Mouse (Mus musculus) limb, embryonic 14.5 days (tissue): Measurements from ENCODE around the gene Ier2. TPM values are rescaled to one million over a fixed set of nuclear protein-coding genes. Genes with fewer than 3 reads are reported as not detected.

ENCODE experiments used
- ATAC-seq: fragments of 200-750 bp; cut with Nextera tagmentation; 2 replicates; pipeline ENCODE4 v1.8.0; 2017; ENCODE audit warnings: low read depth, moderate number of reproducible peaks, moderate TSS enrichment; ENCODE audit not compliant: low FRiP score
- DNase-seq: peaks from one replicate; pipeline ENCODE4 v3.0.0-alpha.2; 2015; ENCODE audit warnings: low spot score
- H3K27ac ChIP-seq: fragments of 300-500 bp; sonication (generic); replicated peaks from 2 replicates; pipeline ENCODE4 v1.5.1; 2014; ENCODE audit warnings: low read depth, mild to moderate bottlenecking, low read length, moderate library complexity, mixed read lengths
- H3K27me3 ChIP-seq: fragments of 300-500 bp; sonication (generic); 2 replicates; pipeline ENCODE4 v1.6.1; 2014; ENCODE audit warnings: low read length, mixed read lengths; ENCODE audit not compliant: control insufficient read depth, insufficient read depth
- H3K36me3 ChIP-seq: fragments of 300-500 bp; sonication (generic); 2 replicates; pipeline ENCODE4 v1.6.1; 2014; ENCODE audit warnings: mild to moderate bottlenecking, low read length, moderate library complexity, mixed read lengths; ENCODE audit not compliant: control insufficient read depth, insufficient read depth
- H3K4me1 ChIP-seq: fragments of 300-500 bp; sonication (generic); 2 replicates; pipeline ENCODE4 v1.6.1; 2014; ENCODE audit warnings: antibody characterized with exemption, low read length, mixed read lengths; ENCODE audit not compliant: control insufficient read depth, insufficient read depth
- H3K4me2 ChIP-seq: fragments of 300-500 bp; sonication (generic); replicated peaks from 2 replicates; pipeline ENCODE4 v1.6.1; 2014; ENCODE audit warnings: low read depth, mild to moderate bottlenecking, low read length, moderate library complexity; ENCODE audit not compliant: severe bottlenecking
- H3K4me3 ChIP-seq: fragments of 300-500 bp; sonication (generic); replicated peaks from 2 replicates; pipeline ENCODE4 v1.5.1; 2014; ENCODE audit warnings: low read length
- H3K9ac ChIP-seq: fragments of 300-500 bp; sonication (generic); 2 replicates; pipeline ENCODE4 v1.6.1; 2014; ENCODE audit warnings: mild to moderate bottlenecking, low read depth, low read length, moderate library complexity; ENCODE audit not compliant: severe bottlenecking
- H3K9me3 ChIP-seq: fragments of 300-500 bp; sonication (generic); 2 replicates; pipeline ENCODE4 v1.6.1; 2016; ENCODE audit warnings: low read length; ENCODE audit not compliant: control insufficient read depth
- POLR2A ChIP-seq: fragments of 200-500 bp; IDR thresholded peaks from 2 replicates; pipeline ENCODE4 v1.8.0; 2012; ENCODE audit warnings: inconsistent platforms, mild to moderate bottlenecking, moderate library complexity, borderline replicate concordance; ENCODE audit not compliant: insufficient read depth, insufficient read length; ENCODE audit errors: extremely low read depth
- WGBS: fragments of 180-500 bp; shearing (Covaris S2); extraction: QIAGEN DNeasy Blood & Tissue Kit; methylation state at CpG from one replicate; pipeline ENCODE4 v1.1.7; 2014; 5-methylcytosine and 5-hydroxymethylcytosine counted together
- polyA plus RNA-seq, 2 experiments: library from polyadenylated mRNA; depleted of rRNA in 1 of 2; stranded (reverse) in 1 of 2; unstranded in 1 of 2; fragments of >200 nt; fragmentation: Nextera tagmentation in 1 of 2; extraction: Ambion mirVana in 1 of 2; gene quantifications; 2 replicates each; pipeline versions ENCODE4 v1.2.1 to v1.2.3; 2012 to 2014

Gene Ier2
- polyA plus RNA-seq, 2 experiments = 33.3 to 66.0 TPM

GRCm38 (mm10) chr8:84636051-84636691 is 26.5 kb downstream of the Ier2 start:
- DNase-seq (peak; percentile 39), ATAC-seq (no peak)
- 79% methylated on average over 17 of the region's 17 CpGs for WGBS
- Histone ChIP-seq H3K9me3 (no peaks in the 10 kb centered on the region), H3K4me2 (no peak overlapping the region), H3K27me3 (no peaks in the 10 kb centered on the region), H3K9ac (no peak overlapping the region), H3K36me3 (no peaks in the 10 kb centered on the region), H3K4me3 (no peak overlapping the region), H3K27ac (0 out of 2 replicates have a peak overlapping the region, but pooled peaks have one; percentile 26), H3K4me1 (peaks cover 27% of the 10 kb centered on the region)
- no peak for TF ChIP-seq POLR2A

GRCm38 (mm10) chr8:84635397-84636050 is 27.1 kb downstream of the Ier2 start:
- no peaks in the 10 kb centered on the region for H3K9me3 ChIP-seq
- H3K4me2 ChIP-seq = no peak overlapping the region
- no peak for ATAC-seq
- WGBS = 62% methylated on average over 14 of the region's 14 CpGs
- no peak for TF ChIP-seq POLR2A
- H3K9ac ChIP-seq = peak overlapping the region; percentile 36; the same call in 1 of the 2 replicates
- no peaks in the 10 kb centered on the region for H3K36me3 ChIP-seq
- no peak overlapping the region for H3K4me3 ChIP-seq
- H3K4me1 ChIP-seq = peaks cover 27% of the 10 kb centered on the region
- no peak for DNase-seq
- no peaks in the 10 kb centered on the region for H3K27me3 ChIP-seq
- H3K27ac ChIP-seq = 0 out of 2 replicates have a peak overlapping the region, but pooled peaks have one; percentile 26

- Histone ChIP-seq H3K27ac (no peak overlapping the region), H3K36me3 (no peaks in the 10 kb centered on the region), H3K9ac (peak overlapping the region; percentile 36), H3K4me2 (no peak overlapping the region), H3K9me3 (no peaks in the 10 kb centered on the region), H3K4me3 (no peak overlapping the region), H3K27me3 (no peaks in the 10 kb centered on the region), H3K4me1 (peaks cover 25% of the 10 kb centered on the region)
- DNase-seq (no peak), ATAC-seq (no peak)
- no peak for TF ChIP-seq POLR2A
- 45% methylated on average over 9 of the region's 9 CpGs for WGBS
Measured at GRCm38 (mm10) chr8:84634849-84635304, 27.8 kb downstream of the Ier2 start.

GRCm38 (mm10) chr8:84633841-84634584 is 28.6 kb downstream of the Ier2 start:
- H3K9me3 ChIP-seq = no peaks in the 10 kb centered on the region
- no peak for TF ChIP-seq POLR2A
- H3K4me2 ChIP-seq = no peak overlapping the region
- H3K36me3 ChIP-seq = no peaks in the 10 kb centered on the region
- H3K9ac ChIP-seq = no peak overlapping the region
- H3K4me3 ChIP-seq = no peak overlapping the region
- no peak overlapping the region for H3K27ac ChIP-seq
- no peaks in the 10 kb centered on the region for H3K27me3 ChIP-seq
- peaks cover 25% of the 10 kb centered on the region for H3K4me1 ChIP-seq
- whole genome bisulfite sequencing = 42% methylated on average over 10 of the region's 10 CpGs
- ATAC-seq (no peak), DNase-seq (no peak)

GRCm38 (mm10) chr8:84631813-84632212 is 30.8 kb downstream of the Ier2 start:
- ATAC-seq (no peak), DNase-seq (no peak)
- peaks cover 20% of the 10 kb centered on the region for H3K4me1 ChIP-seq
- WGBS = 89% methylated on average over 4 of the region's 4 CpGs
- no peak overlapping the region for H3K9ac ChIP-seq
- H3K27ac ChIP-seq = no peak overlapping the region
- H3K4me2 ChIP-seq = no peak overlapping the region
- H3K9me3 ChIP-seq = no peaks in the 10 kb centered on the region
- no peaks in the 10 kb centered on the region for H3K36me3 ChIP-seq
- no peak for TF ChIP-seq POLR2A
- H3K4me3 ChIP-seq = no peak overlapping the region
- no peaks in the 10 kb centered on the region for H3K27me3 ChIP-seq
